Mouse (Mus musculus) kidney, adult 8-10 months (tissue): ENCODE measurements at regions not wholly inside any gene's neighbourhood (a gene's known extent, or its start where the extent isn't known, plus 50 kb on each side); places are given as distances from the start of the nearest gene placed in this dataset.

Source experiments
- DNase-seq, 2 experiments: peaks; one replicate each; pipeline ENCODE4 v3.0.0; 2022

DNA sequence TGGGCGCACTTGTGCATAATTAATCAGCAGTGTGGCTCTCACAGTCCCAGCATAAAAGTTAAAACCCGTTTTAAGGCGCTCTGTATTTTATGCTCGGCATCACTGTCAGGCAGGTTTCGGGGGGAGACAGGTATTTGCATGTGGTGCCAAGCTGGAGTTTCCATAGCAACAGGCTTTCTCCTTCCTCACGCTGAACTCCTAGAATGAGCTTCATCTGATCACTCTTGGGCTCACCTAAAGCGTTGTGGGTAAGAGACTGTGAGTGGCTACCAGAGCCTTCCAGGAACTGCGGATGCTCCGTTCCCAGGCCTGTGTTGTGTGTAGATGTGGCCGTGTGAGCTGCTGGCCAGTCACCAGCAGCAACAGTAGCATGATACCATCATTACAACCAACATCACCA, 161.5 kb downstream of the Ajap1 start:
- DNase-seq, result no peak

DNA sequence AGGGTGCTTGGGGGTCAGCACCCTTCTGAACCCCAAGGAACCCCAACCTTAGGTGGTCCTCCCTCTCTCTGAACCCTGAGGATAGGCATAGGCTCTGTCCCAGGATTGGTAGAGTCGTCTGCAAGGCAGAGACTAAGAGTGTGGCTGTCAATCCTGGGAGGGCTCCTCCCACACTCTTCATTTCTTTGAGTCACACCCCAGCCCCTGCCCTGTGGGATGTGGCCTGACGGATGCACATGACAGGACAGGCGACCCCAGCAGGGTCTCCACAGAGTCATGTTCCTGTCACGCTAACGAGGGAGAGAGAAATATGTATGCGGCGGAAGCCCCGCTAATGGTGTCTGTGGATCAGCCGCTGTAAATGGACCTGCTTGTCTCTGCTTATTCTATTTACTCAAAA, 162.0 kb downstream of the Ajap1 start:
- no peak for DNase-seq

DNA sequence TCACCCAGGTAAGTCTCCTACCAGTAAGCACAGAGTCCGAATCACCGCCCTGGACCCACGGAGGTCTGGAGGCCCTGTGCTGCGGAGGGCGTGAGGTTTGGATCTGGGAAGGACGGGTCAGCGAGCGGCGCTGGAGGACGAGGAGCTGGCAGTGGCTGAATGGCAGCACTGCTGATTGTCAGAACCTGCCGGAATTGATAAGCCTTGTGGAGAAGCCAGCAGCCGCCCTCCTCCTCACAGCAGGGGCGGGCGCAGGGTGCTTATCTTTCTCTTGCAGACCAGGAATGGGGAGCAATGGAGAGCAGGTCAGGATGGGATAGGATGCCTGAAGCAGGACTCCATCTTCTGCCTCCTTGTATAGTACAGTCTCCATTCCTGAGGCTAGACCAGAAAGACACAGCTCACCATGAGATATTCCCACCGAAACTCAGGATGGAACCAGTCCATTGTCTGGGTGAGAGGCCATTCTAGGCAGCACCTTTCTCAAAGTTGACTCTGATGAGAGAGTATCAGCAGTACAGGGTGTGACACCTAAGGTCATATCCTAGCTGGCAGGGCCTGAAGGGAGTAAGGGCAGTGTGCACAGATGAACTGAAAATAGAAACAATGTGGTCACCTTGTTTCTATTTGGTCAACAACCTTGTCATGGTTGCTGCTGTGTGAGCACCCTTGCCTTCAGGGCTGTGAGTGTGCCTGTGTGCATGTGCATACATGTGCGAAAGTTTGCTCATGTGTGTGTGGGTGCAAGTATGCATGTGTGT, 165.5 kb downstream of the Ajap1 start:
- no peak for DNase-seq

DNA sequence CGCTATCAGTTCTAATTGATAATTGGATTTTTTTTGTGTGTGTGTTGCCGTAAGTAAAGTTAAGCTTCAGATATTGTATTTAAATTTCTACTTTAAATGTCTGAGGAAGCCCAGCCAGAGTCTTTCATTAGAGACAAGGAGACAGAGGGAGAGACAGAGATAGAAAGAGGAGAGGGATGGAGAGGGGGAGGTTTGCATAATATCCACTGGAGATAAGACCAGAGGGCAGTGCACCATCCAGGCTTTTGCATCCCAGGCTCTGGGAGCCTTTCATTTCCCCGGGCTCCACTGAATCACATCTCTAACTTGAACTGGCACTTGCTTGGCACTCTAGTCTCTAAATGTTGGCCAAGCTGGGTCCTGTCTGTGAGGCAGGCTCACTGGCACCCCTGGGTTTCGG, 166.1 kb downstream of the Ajap1 start:
- no peak for DNase-seq

DNA sequence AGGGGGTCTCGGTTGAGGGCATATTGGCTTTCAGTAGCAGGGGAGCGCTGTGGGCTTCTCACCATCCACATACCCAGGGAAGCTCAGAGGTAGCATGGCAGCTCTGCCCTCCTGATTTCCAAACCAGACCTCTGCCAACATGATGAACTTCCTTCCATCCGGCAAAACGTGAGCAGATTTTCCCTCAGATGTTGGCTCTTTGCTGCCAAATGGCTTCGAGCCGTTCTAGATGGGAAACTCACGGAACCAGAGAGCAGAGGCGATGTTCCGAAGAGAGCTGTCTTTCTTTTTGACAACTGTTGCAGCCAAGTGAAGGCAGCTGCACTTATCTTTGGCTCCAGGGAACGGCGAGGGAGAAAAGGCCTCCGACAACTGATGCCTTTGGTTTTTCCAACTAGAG, 168.7 kb downstream of the Ajap1 start:
- DNase-seq, result no peak

DNA sequence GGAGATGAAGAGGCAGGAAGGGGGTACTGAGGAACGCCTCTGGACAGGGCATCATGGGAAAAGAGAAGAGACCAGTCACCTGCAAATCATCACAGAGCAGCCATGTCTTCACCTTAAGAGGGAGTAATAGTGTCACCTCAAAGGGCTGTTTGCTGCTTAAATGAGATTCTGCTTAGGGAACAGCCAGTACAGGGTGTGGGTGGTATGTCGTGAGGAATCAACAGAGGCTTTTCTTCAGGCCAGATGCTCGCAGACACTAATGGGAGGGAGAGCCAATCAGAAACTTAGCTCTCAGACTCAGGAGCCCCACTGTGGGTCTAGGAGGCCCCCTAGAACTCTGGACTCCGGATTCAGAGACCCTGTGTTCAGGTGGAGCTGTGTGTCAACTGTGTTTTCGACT, 171.0 kb downstream of the Ajap1 start:
- no peak for DNase-seq

DNA sequence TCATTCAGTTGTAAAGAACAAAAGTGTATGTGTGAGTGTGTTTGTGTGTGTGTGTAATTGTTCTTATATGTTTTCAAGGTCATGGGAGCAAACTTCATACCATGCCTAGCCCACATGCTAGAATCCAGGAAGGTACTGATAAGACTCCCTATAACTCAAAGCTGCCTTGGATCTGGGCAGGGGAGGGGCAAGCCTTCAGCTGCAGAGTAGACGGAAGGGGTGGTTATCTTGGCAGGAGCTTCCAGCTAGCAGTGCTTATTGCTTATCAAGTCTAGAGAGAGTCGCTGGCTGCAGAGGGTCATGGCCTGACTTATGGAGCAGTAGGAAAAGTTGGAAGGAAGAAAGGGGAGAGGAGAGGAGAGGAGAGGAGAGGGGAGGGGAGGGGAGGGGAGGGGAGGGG, 172.0 kb downstream of the Ajap1 start:
- DNase-seq, result no peak

DNA sequence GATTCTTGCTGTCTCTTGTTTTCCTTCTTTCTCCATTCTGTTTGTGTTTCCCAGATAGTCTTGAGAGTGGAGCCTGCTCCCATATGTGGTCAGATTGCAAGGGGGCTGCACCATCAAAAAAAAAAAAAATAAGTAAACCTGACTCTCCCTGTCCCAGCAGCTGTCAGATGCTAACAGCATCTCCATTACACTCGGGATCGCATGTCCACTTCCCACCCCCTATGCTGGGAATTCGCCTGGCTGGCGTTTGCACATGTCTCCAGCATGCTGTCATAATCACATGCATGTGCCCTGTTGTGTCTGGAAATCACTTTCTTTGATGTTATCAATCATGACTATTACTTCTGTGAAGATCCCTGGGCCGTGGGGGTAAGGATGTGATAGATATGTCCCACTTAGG, 179.1 kb downstream of the Ajap1 start:
- no peak for DNase-seq

DNA sequence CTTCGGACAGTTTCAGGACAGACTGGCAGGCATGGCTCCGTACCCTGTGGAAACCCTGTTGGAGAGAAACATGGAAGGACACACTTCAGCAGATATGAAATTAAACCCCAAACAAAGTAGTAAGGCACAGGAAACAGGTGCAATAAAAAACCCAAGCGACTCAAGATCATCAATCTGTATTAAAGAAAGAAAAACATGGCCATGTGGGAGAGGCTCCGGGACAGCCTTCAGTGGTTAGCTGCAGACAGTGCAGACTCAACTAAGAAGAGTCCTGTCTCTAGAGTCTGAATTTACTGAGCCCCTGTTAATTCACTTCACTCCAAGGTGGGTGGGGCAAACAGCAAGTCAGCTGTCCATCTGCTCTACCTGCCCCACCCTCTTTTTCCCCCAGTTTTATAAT, 179.8 kb downstream of the Ajap1 start:
- no peak for DNase-seq

DNA sequence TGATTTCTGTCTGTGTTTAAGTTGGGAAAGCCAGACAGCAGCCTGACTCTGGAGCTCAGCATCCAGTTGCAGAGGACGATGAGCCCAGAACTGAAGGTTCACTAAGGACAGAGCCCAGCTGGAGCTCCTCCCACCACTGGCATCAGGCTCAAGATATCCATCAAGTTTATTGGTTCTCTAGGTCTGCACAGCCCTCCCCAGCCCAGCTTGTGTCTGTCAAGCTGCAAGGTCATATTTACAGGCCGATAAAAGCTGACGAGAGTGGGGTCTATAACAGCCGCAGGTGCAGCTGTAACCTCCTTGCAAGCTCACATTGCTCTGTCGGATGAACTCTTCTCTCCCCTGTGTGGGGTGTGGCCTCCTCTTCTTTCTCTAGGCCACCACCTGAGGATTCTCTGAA, 184.3 kb downstream of the Ajap1 start:
- no peak for DNase-seq

DNA sequence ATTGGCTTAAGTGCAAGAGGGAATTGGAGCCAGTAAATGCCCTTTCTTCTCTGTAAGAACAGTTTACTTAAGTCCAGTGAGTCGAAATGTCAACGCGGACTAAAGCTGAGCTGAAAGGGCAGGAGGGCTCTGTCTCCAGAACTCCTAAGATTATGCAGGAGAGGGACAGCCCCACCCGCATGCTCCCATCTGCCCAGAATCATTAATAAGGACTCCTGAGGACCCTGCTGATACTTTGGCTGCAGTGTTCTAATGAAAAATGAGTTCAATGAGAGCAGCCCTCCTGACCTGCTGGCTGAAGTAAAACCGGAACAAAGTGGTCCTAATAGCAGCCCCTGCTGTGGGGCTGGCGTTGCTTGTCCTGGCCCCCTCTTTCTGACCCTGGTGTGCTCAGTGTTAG, 187.8 kb downstream of the Ajap1 start:
- no peak for DNase-seq

DNA sequence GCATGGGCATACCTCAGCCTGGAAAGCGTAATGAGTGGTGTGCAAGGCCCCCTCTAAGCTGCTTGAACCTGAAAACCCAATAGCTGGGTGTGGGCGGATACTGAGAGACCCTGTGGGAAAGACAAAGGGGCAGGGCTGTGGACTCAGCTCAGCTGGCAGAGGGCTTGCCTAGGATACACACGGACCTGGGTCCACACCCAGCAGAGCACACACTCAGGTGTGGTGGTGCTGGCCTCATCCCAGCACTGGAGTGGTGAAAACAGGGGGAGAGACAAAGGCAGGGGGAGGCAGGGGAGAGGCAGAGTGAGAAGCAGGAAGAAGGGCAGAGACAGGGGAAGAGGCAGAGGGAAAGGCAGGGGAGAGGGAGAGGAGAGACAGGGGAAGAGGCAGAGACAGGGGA, 189.5 kb downstream of the Ajap1 start:
- no peak for DNase-seq

DNA sequence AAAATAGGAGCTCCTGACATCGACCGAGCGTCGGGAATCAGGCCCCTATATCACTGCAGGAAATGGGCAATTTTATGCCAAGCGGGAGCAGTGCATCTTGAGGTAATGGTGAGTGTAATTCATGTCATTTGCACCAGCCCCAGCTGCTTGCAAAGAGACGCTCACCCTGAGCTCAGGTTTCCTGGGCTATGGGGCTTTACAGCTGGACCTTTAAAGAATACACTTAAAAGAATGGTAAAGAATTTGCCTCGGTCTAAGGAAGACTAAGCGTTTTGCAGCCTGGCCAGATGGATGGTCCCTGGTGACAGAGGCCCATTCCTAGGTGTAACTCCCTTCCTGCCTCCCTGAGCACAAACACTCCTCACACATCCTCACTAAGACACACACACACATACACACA, 194.2 kb downstream of the Ajap1 start:
- no peak for DNase-seq

DNA sequence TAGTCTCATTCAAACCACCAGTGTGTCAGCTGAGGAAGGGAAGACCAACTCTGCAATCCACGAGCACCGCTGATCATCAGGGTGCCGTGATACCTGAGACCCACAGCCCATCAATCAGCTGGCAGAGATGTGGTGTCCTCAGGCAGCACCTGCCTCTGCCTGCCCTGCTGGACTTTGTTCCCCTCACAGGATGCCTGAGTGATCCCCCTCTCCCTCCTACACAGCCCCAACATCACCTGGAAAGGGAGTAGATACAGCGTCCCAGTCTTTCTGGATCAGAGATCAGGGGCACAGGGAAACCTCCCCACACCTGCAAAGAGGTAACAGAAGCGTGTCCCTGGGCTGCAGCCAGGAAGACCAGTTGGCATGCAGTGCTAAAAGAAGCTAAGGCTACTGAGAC, 198.4 kb downstream of the Ajap1 start:
- DNase-seq, result no peak

DNA sequence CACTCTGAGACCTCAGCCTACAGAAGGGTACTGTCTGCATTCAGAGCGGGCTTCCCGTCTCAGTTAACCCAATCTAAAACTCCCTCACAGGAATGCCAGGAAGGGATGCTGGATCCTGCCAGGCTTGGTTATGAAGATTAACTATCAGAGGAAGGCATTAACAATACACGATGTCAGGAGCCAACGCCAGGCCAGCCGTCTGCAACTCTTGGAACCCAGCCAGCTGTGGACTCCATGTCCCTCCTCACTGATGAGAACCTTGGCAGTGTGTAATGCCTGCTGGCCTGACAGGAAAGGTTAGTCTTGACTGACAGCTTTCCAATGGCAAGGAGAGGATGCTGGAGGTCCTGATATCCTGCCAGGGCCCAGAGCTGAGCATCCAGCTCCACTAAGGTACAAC, 206.0 kb downstream of the Ajap1 start:
- DNase-seq, result no peak

DNA sequence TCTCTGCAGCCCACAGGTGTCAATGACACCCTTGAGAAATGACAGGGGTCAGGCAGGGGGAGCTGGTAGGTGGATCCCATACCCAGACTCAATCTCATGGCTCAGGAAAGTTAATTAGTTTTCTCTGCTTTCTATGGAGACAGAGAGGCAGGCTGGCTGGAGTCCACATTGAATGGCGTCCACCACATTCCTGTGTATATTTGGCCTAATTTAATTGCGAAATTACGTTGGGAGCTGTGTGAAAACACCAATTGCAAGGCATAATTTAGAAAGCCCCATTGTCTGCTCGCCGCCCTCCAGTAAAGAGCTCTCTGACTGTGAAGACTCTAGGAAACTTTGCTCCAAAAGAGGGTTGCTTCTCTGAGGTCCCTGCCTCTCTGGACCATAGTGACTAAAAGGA, 211.2 kb downstream of the Ajap1 start:
- no peak for DNase-seq

DNA sequence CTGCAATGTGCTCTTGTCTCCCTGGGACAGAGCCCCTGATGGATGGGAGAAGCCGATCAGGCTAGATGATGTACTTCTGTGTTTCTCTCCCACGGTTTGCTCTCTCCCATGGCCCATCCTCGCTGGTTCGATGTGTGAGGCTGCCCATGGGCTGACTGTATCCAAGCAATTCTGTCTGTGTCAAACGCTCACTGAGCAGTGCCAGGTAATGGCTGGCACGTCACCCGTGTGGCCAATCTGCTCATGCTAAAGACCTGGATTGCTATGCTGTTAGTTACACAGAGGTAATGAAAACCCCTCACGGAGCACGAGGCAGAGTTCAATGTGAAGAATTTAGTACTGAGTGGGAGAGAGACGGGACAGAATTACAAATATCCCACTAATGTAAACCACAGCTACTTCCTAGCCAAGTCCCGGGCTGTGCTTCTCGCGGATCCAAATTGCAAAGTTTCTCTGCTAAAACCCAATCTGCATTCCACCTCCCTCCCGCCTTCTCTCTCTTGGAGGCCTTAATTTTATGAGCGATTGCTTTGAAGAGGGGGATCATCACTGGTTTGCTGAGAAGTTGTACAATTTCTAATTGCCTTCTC, 219.3 kb downstream of the Ajap1 start:
- no peak for DNase-seq

DNA sequence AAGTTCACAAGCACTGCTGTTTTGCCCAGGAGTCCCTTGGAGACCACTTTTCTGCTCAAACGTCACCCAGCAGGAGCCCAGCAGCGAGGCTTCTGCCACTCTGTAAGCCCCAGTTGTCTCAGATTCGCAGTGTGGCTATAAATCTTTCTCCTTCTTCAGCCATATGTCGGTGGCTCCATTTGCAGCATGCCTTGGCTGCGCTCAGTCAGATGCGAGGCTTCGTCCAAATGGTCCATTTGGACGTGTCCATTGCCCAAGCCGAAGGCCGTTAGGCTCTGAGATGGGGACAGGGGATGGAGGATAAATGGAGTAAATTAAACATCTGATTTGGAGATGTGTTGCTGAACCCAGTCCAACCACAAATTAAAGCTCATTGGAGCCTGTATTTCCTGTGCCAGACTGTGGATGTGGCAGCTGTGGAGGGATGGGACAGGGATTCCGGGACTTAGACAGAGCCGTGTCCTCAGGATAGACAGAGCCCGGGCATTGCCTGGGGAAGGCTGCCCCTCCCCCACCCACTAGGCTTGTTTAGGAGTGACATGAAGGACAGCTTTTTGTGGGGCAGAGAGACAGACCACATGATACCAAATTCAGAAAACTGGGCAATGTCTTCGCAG, 221.6 kb downstream of the Ajap1 start:
- no peak for DNase-seq

DNA sequence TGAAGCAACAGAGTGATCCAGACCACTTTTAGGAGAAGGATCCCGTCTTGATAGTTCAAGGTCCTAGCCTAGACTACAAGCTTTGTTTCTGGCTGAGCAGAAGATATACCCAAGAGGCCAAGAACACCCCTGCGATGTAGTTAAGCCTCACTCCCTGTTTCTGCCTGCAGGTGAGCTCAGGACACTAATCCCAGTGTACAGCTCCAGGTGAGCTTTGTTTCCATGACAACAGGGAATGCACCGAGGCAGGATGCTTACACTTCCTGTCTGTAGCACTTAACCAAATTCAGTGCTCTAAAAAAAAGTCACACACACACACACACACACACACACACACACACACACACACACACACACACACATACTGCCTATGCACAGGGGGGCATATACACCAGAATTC, 230.7 kb downstream of the Ajap1 start:
- DNase-seq, result no peak

DNA sequence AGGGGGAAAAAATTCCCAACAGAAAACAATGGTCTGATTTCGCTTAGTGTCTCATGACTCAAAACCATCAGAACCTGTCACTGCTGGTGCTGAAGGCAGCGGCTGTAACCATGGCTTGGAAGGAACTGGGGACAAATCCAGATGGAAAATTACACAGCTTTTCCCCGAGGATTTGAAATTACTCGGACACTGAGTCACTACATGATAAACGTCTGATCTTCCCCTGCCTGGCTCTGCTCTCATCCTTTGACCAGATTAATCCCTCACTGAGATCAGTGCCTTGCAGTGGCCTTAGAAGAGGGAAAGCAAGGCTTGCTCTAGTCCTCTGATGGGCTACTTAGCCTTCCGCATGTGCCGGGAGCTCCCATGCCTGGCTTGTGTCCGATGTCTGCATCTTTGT, 231.3 kb downstream of the Ajap1 start:
- DNase-seq, result no peak

DNA sequence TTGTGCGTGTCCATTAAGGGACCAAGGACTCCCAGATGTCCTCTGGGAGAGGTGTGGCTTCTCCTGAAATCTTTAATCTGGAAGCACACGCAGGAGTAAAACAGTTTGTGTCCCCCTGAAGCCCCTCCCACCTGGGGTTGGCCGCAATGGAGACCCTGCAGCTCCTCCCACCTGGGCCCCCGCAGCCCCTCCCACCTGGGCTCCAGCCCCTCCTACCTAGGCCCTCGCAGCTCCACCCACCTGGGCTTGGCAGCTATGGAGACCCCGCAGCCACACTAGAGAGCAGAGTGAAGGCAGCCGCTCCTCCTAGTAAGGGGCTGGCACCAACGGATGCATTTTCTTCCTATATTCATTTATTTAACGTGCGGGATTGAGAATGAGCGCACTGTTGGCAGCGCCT, 245.9 kb downstream of the Ajap1 start:
- DNase-seq, result no peak

DNA sequence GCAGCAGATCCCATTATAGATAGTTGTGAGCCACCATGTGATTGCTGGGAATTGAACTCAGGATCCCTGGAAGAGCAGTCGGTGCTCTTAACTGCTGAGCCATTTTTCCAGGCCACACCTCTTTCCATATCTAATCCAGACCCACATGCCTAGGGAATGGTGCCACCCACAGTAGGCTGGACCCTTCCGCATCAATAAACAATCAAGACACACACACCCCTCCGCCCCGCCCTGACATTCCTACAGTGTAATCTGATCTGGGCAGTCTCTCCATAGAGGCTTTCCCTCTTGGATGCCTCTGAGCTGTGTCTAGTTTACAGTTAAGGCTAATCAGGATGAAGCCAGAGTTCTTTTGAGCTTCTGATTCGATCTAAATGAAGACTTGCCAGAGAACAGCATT, 248.8 kb downstream of the Ajap1 start:
- no peak for DNase-seq

DNA sequence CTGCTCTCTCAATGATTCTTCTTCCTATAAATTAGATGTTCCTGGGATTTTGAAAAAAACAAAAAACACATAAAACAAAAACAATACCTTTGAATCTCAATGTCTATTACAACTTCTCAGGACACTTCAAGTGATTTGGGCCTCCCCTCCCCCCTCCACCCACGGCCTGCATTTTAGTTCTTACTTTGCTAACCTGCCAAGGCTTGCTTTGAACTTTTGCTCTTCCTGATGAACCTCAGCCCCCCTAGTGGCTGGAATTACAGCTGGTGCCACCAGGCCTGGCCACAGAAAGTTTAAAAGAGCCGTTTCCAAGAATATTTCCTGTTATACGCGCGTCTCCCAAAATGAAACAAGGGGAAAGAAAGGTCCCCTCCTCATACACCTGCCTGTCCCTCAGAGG, 253.4 kb downstream of the Ajap1 start:
- no peak for DNase-seq

DNA sequence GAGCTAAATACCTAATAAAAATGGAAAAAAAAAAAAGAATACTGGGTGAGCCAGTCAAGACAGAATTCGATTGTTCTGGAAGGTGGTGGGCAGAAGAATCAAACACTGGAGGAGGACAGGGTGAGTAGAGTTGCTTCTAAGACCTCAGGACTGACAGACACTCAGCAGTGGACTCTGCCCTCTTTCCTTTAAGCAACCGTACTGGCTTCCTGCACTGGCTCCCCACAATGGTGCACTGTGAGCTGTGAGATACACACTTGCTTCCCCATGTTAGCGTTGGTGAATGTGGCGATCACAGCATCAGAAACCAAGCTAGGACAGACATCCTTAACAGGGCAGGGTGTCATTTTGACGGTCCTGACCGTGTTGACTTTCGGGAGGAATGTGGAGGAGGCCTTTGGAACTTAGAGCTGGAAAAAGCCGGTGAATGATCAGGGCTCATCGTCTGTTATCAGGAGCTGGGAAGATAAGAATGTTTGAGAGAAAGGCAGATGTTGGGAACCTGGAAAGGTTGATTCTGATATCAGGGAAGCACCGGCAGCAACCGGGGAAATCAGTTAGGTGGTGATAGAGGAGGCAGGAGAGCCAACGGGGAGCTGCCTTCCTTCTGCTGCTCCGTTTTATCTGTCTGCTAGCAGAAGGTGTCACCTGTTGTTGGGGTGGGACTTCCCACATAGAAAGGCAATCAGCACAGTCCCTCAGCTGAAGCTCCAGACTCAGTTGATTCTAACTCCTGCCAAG, 254.8 kb downstream of the Ajap1 start:
- no peak for DNase-seq
